Mouse (Mus musculus): ENCODE data around the gene Tpk1.
A peak's percentile ranks its signal among the peaks of the same experiment; 100 is the strongest.

The Tpk1 gene

GRCm38 (mm10) chr6:43522046-43522445 is 144.0 kb downstream of the Tpk1 start:
- DNase-seq (ENCODE audit: low spot score in 2 of 2), result no peak

GRCm38 (mm10) chr6:43520218-43520617 is 145.9 kb downstream of the Tpk1 start:
- no peak for DNase-seq (ENCODE audit: low spot score in 2 of 2)

GRCm38 (mm10) chr6:43518378-43518777 is 147.7 kb downstream of the Tpk1 start:
- DNase-seq (ENCODE audit: low spot score in 2 of 2), result no peak

- DNase-seq (ENCODE audit: low spot score in 2 of 2), result no peak
Observed at GRCm38 (mm10) chr6:43517316-43517655, 148.8 kb downstream of the Tpk1 start.

GRCm38 (mm10) chr6:43516593-43517315 is 149.3 kb downstream of the Tpk1 start:
- DNase-seq (ENCODE audit: low spot score in 2 of 2), result no peak

GRCm38 (mm10) chr6:43506686-43507385 is 159.2 kb downstream of the Tpk1 start:
- DNase-seq (ENCODE audit: low spot score in 2 of 2), result peak in 1 of 2 experiments; percentile 4

GRCm38 (mm10) chr6:43504609-43505230 is 161.4 kb downstream of the Tpk1 start:
- no peak for DNase-seq (ENCODE audit: low spot score in 2 of 2)

GRCm38 (mm10) chr6:43492367-43492766 is 173.7 kb downstream of the Tpk1 start:
- DNase-seq (ENCODE audit: low spot score in 2 of 2), result no peak

GRCm38 (mm10) chr6:43486691-43487090 is 179.4 kb downstream of the Tpk1 start:
- no peak for DNase-seq (ENCODE audit: low spot score in 2 of 2)

GRCm38 (mm10) chr6:43480687-43481086 is 185.4 kb downstream of the Tpk1 start:
- DNase-seq (ENCODE audit: low spot score in 2 of 2), result no peak

- DNase-seq (ENCODE audit: low spot score in 2 of 2), result no peak
Observed at GRCm38 (mm10) chr6:43478810-43479209, 187.3 kb downstream of the Tpk1 start.

GRCm38 (mm10) chr6:43476406-43476805 is 189.7 kb downstream of the Tpk1 start:
- no peak for DNase-seq (ENCODE audit: low spot score in 2 of 2)

- no peak for DNase-seq (ENCODE audit: low spot score in 2 of 2)
Observed at GRCm38 (mm10) chr6:43475921-43476320, 190.2 kb downstream of the Tpk1 start.

- no peak for DNase-seq (ENCODE audit: low spot score in 2 of 2)
Observed at GRCm38 (mm10) chr6:43471556-43471955, 194.5 kb downstream of the Tpk1 start.

- no peak for DNase-seq (ENCODE audit: low spot score in 2 of 2)
Observed at GRCm38 (mm10) chr6:43468821-43469594, 197.1 kb downstream of the Tpk1 start.

- no peak for DNase-seq (ENCODE audit: low spot score in 2 of 2)
Observed at GRCm38 (mm10) chr6:43462849-43463369, 203.2 kb downstream of the Tpk1 start.

- DNase-seq (ENCODE audit: low spot score in 2 of 2), result no peak
Observed at GRCm38 (mm10) chr6:43462189-43462848, 203.8 kb downstream of the Tpk1 start.

GRCm38 (mm10) chr6:43459082-43459481 is 207.0 kb downstream of the Tpk1 start:
- DNase-seq (ENCODE audit: low spot score in 2 of 2), result no peak

- DNase-seq (ENCODE audit: low spot score in 2 of 2), result no peak
Observed at GRCm38 (mm10) chr6:43457989-43458388, 208.1 kb downstream of the Tpk1 start.

GRCm38 (mm10) chr6:43449498-43449897 is 216.6 kb downstream of the Tpk1 start:
- DNase-seq (ENCODE audit: low spot score in 2 of 2), result no peak

- DNase-seq (ENCODE audit: low spot score in 2 of 2), result no peak
Observed at GRCm38 (mm10) chr6:43445856-43446255, 220.2 kb downstream of the Tpk1 start.

Data from spleen, postnatal 36 days (tissue).